Mouse (Mus musculus): Measurements from ENCODE around the gene Atf6. TPM values are rescaled to one million over a fixed set of nuclear protein-coding genes. Genes with fewer than 3 reads are reported as not detected.

The Atf6 gene
- total RNA-seq, 2 experiments from 2014 or later, result 52.5 to 56.3 TPM

- intact Hi-C loops (cut with DNase I), result no loop called here
Measured at GRCm38 (mm10) chr1:170850637-170851624, 16.6 kb downstream of the Atf6 start.

GRCm38 (mm10) chr1:170850007-170850406 lies 17.6 kb downstream of the Atf6 start:
- intact Hi-C loops (cut with DNase I), result no loop called here
- no peak for DNase-seq

More at GRCm38 (mm10) chr1:170850637-170851624, 16.6 kb downstream of the Atf6 start:
- DNase-seq, result no peak

- peak; percentile 19 to 32 for DNase-seq
- intact Hi-C loops (cut with DNase I), result no loop called here
Measured at GRCm38 (mm10) chr1:170845448-170846307, 21.9 kb downstream of the Atf6 start.

- intact Hi-C loops (cut with DNase I), result no loop called here
- DNase-seq, result peak in 1 of 2 experiments; percentile 17
Measured at GRCm38 (mm10) chr1:170844380-170844779, 23.2 kb downstream of the Atf6 start.

GRCm38 (mm10) chr1:170839685-170840084 lies 27.9 kb downstream of the Atf6 start:
- intact Hi-C loops (cut with DNase I), result loop anchor here (1.0 kb wide), 1 partner anchor 207 kb away; no protein-coding TSS in a partner anchor
- no peak for DNase-seq

- DNase-seq, result no peak
Measured at GRCm38 (mm10) chr1:170834756-170835155, 32.8 kb downstream of the Atf6 start.

GRCm38 (mm10) chr1:170829781-170830180 lies 37.8 kb downstream of the Atf6 start:
- no peak for DNase-seq
- intact Hi-C loops (cut with DNase I), result no loop called here

More at GRCm38 (mm10) chr1:170834756-170835155, 32.8 kb downstream of the Atf6 start:
- intact Hi-C loops (cut with DNase I), result no loop called here

- intact Hi-C loops (cut with DNase I), result no loop called here
- DNase-seq, result no peak
Measured at GRCm38 (mm10) chr1:170829344-170829743, 38.2 kb downstream of the Atf6 start.

- intact Hi-C loops (cut with DNase I), result no loop called here
- no peak for DNase-seq
Measured at GRCm38 (mm10) chr1:170820103-170820814, 47.3 kb downstream of the Atf6 start.

GRCm38 (mm10) chr1:170815287-170816004 lies 52.1 kb downstream of the Atf6 start:
- intact Hi-C loops (cut with DNase I), result no loop called here
- no peak for DNase-seq

GRCm38 (mm10) chr1:170812822-170813221 lies 54.7 kb downstream of the Atf6 start:
- DNase-seq, result no peak
- intact Hi-C loops (cut with DNase I), result no loop called here

GRCm38 (mm10) chr1:170807600-170808270 lies 59.8 kb downstream of the Atf6 start:
- DNase-seq, result no peak

GRCm38 (mm10) chr1:170804721-170805120 lies 62.9 kb downstream of the Atf6 start:
- no peak for DNase-seq
- intact Hi-C loops (cut with DNase I), result no loop called here

More at GRCm38 (mm10) chr1:170807600-170808270, 59.8 kb downstream of the Atf6 start:
- intact Hi-C loops (cut with DNase I), result no loop called here

- no peak for DNase-seq
- intact Hi-C loops (cut with DNase I), result no loop called here
Measured at GRCm38 (mm10) chr1:170802669-170803068, 64.9 kb downstream of the Atf6 start.

GRCm38 (mm10) chr1:170800694-170801093 lies 66.9 kb downstream of the Atf6 start:
- intact Hi-C loops (cut with DNase I), result no loop called here

GRCm38 (mm10) chr1:170795741-170796347 lies 71.7 kb downstream of the Atf6 start:
- intact Hi-C loops (cut with DNase I), result no loop called here
- no peak for DNase-seq

More at GRCm38 (mm10) chr1:170800694-170801093, 66.9 kb downstream of the Atf6 start:
- no peak for DNase-seq

GRCm38 (mm10) chr1:170791542-170791941 lies 76.0 kb downstream of the Atf6 start:
- no peak for DNase-seq
- intact Hi-C loops (cut with DNase I), result no loop called here

GRCm38 (mm10) chr1:170791001-170791400 lies 76.6 kb downstream of the Atf6 start:
- intact Hi-C loops (cut with DNase I), result no loop called here
- no peak for DNase-seq
